Mouse (Mus musculus) stomach, postnatal 0 days (tissue): Measurements from ENCODE around the gene Fam131c.

Source experiments
- CTCF ChIP-seq: IDR thresholded peaks from 2 replicates; pipeline ENCODE4 v1.5.1; 2016; ENCODE audit warnings: antibody characterized with exemption, low read depth, mild to moderate bottlenecking, moderate library complexity
- EP300 ChIP-seq: optimal IDR thresholded peaks from 2 replicates; pipeline ENCODE3; 2016; ENCODE audit warnings: antibody characterized with exemption

- TF ChIP-seq CTCF (no peak), EP300 (no peak)
Measured at GRCm38 (mm10) chr4:141387933-141388332, 19.9 kb downstream of the Fam131c start.
